Mouse (Mus musculus) limb, embryonic 10.5 days (tissue): ENCODE measurements around the gene Phf11d. TPM values are rescaled to one million over a fixed set of nuclear protein-coding genes. Genes with fewer than 3 reads are reported as not detected.
"Not testable (repeated sequence)": the region's sequence is repeated elsewhere in the genome, so short reads cannot be mapped to it uniquely, and the experiment has no call there.

ENCODE experiments used
- DNase-seq: peaks from one replicate; pipeline ENCODE4 v3.0.0-alpha.2; 2017; ENCODE audit warnings: low spot score
- H3K27ac ChIP-seq: fragments of 300-500 bp; sonication (generic); 2 replicates; pipeline ENCODE4 v1.5.1; 2016; ENCODE audit warnings: mild to moderate bottlenecking
- H3K27me3 ChIP-seq: fragments of 300-500 bp; sonication (generic); 2 replicates; pipeline ENCODE4 v1.6.1; 2016; ENCODE audit warnings: low read depth, mild to moderate bottlenecking; ENCODE audit not compliant: poor library complexity, severe bottlenecking
- H3K36me3 ChIP-seq: fragments of 300-500 bp; sonication (generic); 2 replicates; pipeline ENCODE4 v1.6.1; 2016; ENCODE audit warnings: mild to moderate bottlenecking, moderate library complexity
- H3K4me1 ChIP-seq: fragments of 300-500 bp; sonication (generic); 2 replicates; pipeline ENCODE4 v1.6.1; 2016
- H3K4me3 ChIP-seq: fragments of 300-500 bp; sonication (generic); 2 replicates; pipeline ENCODE4 v1.5.1; 2016; ENCODE audit warnings: mild to moderate bottlenecking, moderate library complexity
- H3K9me3 ChIP-seq: fragments of 300-500 bp; sonication (generic); replicated peaks from 2 replicates; pipeline ENCODE4 v1.6.1; 2016; ENCODE audit warnings: mild to moderate bottlenecking
- WGBS: fragments of 180-500 bp; shearing (Covaris S2); methylation state at CpG from one replicate; pipeline ENCODE4 v1.1.7; 2016; 5-methylcytosine and 5-hydroxymethylcytosine counted together
- polyA plus RNA-seq: library from polyadenylated mRNA; unstranded; fragments of >200 nt; fragmentation: Nextera tagmentation; extraction: Ambion mirVana; gene quantifications from 2 replicates; pipeline ENCODE4 v1.2.1, GENCODE M21; 2016

Gene Phf11d
- polyA plus RNA-seq, result 0.23 and 0.29 TPM in 2 replicates

DNA sequence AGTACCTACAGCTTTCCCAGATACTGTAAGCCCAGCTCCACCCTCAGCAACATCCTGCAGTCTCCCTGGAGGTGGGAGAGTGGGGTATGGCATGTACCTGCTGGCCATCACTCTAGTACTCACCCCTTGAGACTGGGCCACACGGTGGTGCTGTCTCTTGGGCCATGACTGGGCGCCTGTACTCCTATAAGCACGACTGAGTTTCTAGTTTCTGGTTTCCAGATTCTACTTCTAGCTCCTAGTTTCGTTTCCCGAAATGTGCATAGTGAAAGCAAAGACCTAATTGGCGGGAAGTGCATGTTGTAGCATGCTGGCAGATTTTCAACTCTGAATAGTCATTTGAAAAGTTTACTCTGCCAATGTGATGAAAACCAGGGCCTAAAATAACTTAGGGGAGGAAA, at the start of gene Phf11d:
Gene Phf11d, minus strand, starts transcription at position 227 of the 401 bp plus-strand sequence.
- WGBS, result 85% methylated on average over 6 of the region's 6 CpGs
- Histone ChIP-seq H3K27ac (no peak within 1 kb of the TSS), H3K4me1 (no peaks in the 10 kb centered on the region), H3K9me3 (no peaks in the 10 kb centered on the region), H3K27me3 (no peaks in the 10 kb centered on the region), H3K4me3 (no peak within 1 kb of the TSS), H3K36me3 (no peaks in the 10 kb centered on the region)
- no peak for DNase-seq

DNA sequence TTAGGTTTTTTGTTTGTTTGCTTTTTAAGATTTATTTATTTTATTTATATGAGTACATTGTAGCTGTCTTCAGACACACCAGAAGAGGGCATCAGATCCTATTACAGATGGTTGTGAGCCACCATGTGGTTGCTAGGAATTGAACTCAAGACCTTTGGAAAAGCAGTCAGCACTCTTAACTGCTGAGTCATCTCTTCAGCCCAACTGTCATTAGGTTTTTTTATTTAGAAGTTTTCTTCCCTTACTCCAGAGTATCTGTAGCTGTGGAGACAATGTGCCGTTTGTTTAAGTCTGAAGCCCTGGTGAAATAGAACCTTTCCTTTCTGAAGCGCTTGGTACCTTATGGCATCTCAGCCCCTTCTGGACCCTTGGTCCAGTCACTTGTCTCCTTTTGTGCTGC, 49.7 kb upstream of the Phf11d start:
- not testable (repeated sequence) for H3K27me3 ChIP-seq, DNase-seq, H3K9me3 ChIP-seq, H3K27ac ChIP-seq, H3K4me3 ChIP-seq, H3K4me1 ChIP-seq
- H3K36me3 ChIP-seq, result peaks cover 62% of the 10 kb centered on the region
- WGBS, result 96% methylated on average over 2 of the region's 2 CpGs

DNA sequence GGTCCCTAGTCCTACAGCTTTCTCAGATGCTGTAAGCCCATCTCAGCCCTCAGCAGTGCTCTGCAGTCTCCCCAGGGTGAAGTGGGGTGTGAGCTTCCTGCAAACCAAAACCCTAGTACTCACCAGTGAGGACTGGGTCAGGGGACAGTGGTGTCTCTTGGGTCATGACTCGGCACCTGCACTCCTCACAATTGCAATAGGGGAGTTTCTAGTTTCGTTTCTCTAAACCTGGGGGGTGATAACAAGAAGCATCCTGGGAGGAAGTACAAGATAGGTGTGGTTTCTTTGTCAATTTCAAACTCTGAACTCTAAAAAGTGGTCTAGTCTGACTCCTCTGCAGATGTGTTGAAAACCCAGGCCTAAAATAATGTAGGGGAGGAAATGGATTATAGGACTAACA, 31.7 kb upstream of the Phf11d start:
- Histone ChIP-seq H3K9me3 (no peaks in the 10 kb centered on the region), H3K36me3 (peaks cover 8% of the 10 kb centered on the region; the same call in 1 of the 2 replicates), H3K27me3 (no peaks in the 10 kb centered on the region), H3K27ac (no peak overlapping the region), H3K4me1 (no peaks in the 10 kb centered on the region), H3K4me3 (no peak overlapping the region)
- DNase-seq, result no peak
- WGBS, result 91% methylated on average over 2 of the region's 2 CpGs

DNA sequence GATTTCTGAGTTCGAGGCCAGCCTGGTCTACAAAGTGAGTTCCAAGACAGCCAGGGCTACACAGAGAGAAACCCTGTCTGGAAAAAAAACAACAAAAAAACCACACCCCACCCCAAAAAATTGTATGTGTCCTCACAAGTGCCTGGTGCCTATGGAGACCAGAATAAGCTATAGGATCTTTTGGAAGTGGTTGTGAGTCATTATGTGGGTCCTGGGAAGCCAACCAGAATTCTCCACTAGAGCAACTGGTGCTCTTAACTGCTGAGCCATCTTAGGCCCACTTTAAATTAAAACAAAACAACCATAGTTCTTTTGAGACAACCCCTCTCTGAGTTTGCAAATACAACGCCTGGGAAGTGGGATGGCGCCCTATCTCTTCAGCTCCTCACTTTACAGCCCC, 30.0 kb upstream of the Phf11d start, which contains the start of gene Phf11c:
Gene Phf11c, minus strand, starts transcription at position 101 of the 400 bp plus-strand sequence.
- Histone ChIP-seq H3K9me3 (no peaks in the 10 kb centered on the region), H3K36me3 (0 out of 2 replicates have a peak, but pooled peaks cover 3% of the 10 kb centered on the region), H3K4me3 (no peak within 1 kb of the TSS), H3K27me3 (no peaks in the 10 kb centered on the region), H3K27ac (no peak within 1 kb of the TSS), H3K4me1 (no peaks in the 10 kb centered on the region)
- WGBS, result 93% methylated on average over 3 of the region's 3 CpGs
- no peak for DNase-seq

DNA sequence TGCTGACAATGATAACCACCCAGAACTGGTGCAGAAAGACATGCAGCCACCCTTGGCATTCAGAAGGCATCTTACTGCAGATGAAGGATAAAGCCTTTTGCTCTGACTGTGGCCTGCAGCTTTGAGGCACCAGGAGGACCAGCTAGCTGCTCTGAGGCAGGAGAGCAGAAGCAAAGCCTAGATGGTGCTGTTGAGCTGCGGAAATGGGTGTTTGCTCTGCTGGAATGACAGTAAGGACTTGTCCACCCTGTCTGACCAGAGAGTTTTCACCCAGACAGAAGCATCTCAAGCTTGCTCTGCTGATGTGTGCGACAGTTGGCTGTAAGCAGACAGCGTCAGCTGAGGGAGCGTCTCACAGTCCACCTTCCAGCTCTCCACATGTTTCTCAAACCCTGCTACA, 24.9 kb upstream of the Phf11d start:
- H3K4me3 ChIP-seq, DNase-seq, H3K36me3 ChIP-seq, H3K27me3 ChIP-seq, H3K9me3 ChIP-seq, H3K4me1 ChIP-seq, H3K27ac ChIP-seq: not testable (repeated sequence)
- WGBS, result 80% methylated on average over 4 of the region's 4 CpGs

DNA sequence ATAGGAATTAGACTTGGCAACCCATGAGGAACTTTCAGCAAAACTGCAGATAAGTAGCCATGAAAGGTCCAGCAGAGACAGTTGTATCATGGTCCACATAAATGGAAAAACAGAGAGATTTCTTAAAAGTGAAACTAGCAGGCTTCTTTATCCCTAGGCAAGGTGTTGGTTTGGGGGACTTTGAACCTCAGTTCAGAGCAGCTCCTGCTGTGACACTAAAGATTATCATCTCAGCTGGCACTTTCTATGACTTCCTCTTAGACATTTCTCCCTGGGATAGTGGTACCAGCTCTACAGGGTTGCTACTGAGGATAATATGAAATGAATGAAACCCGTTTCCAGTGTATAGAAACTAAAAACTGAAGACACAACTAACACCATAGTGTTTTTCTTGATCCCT, 24.3 kb upstream of the Phf11d start:
- Histone ChIP-seq H3K4me1 (no peaks in the 10 kb centered on the region), H3K36me3 (no peaks in the 10 kb centered on the region), H3K4me3 (no peak overlapping the region), H3K27me3 (no peaks in the 10 kb centered on the region), H3K27ac (no peak overlapping the region), H3K9me3 (no peaks in the 10 kb centered on the region)
- no peak for DNase-seq
- 71% methylated on average over 1 of the region's 1 CpGs for WGBS

DNA sequence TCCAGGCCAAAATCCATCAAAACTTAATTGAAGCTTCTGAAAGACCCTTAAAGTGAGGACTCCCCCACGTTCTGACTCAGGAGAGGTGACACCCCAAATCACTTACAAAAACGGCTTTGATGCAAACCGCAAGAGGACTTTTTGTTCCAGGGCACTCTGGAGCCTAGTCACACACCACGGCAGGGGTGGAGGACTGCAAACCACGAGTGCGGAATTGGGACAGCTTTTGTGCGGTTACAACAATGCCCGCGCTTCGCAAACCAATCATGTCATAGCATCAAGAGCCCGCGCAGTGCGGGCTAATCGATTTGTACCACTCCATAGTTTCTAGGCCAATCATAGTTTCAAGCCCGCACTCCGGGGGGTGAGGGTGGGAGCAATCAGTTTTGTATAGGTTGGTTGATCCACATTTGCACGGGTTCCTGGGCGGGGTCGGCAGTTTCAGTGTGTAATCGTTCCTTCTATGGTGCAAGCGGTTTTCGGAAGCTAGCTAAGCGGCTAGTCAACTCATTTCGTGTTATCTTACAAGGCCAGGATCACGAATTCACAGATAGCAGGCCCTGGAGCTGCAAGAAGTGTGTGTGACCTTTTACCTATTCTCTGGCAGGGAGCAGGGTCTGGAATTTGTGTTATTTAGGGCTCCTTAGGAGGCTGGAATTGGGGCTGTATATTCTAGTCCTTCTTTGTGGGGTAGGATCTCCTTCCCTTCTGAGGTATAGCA, 5.2 kb upstream of the Phf11d start:
- Histone ChIP-seq H3K36me3 (no peaks in the 10 kb centered on the region), H3K4me1 (no peaks in the 10 kb centered on the region), H3K27me3 (no peaks in the 10 kb centered on the region), H3K4me3 (no peak overlapping the region), H3K27ac (no peak overlapping the region), H3K9me3 (no peaks in the 10 kb centered on the region)
- 93% methylated on average over 25 of the region's 25 CpGs for WGBS
- no peak for DNase-seq

DNA sequence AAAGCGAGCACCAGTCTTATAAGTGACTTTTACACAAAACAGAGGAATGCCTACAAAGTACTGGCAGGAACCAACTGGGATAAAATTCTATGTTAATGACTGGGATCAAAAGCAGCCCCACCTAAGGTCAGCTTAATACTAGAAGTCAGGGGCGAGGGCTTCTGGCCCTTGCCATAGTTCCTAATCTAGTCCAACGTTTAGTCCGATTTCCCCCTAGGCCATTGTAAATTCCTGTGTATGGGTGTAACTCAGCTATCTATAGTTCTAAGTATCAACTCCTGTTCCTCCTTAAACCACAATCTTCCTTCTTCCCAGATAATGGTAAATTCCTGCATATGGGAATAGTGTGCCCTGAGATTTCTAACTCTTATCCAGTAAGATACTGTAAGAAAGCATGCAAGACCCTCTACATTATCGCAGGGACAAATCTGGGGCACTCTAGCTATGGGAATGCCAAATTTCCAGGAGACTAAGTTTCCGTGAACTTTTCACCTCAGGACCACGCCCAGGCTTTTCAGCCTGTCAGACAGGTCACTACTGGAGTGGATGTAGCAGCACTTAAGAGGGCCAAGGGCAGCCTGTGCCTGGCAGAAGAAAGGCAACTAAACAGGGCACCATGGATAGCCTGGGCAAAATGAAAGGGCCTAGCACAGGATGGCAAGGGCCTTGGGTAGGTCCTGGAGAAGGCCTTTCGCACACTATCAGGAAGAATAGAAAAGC, 1.3 kb upstream of the Phf11d start:
- no peaks in the 10 kb centered on the region for H3K4me1 ChIP-seq
- H3K27me3 ChIP-seq, result no peaks in the 10 kb centered on the region
- DNase-seq, result no peak
- no peak overlapping the region for H3K27ac ChIP-seq
- WGBS, result 86% methylated on average over 8 of the region's 8 CpGs
- no peaks in the 10 kb centered on the region for H3K9me3 ChIP-seq
- H3K36me3 ChIP-seq, result no peaks in the 10 kb centered on the region
- no peak overlapping the region for H3K4me3 ChIP-seq

DNA sequence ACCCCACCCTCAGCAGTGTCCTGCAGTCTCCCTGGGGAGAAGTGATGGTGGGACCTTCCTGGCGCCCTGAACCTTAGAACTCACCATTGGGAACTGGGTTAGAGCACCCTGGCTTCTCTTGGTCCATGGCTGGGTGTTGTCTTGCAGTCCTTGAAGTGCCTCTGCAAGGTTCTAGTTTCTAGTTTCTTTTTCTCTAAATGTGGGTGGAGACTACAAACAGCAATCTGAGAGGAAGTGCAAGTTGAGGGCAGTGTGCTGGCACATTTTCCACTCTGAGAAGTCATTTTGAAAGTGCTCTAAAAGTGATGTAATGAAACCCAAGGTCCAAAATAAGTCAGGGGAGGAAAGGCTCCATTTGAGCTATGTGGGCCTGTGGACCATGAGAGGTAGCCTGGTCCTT, 24.1 kb downstream of the Phf11d start, which contains the start of gene Phf11b:
Gene Phf11b, minus strand, starts transcription at position 163 of the 400 bp plus-strand sequence.
- 66% methylated on average over 1 of the region's 1 CpGs for WGBS
- DNase-seq, result not testable (repeated sequence)

DNA sequence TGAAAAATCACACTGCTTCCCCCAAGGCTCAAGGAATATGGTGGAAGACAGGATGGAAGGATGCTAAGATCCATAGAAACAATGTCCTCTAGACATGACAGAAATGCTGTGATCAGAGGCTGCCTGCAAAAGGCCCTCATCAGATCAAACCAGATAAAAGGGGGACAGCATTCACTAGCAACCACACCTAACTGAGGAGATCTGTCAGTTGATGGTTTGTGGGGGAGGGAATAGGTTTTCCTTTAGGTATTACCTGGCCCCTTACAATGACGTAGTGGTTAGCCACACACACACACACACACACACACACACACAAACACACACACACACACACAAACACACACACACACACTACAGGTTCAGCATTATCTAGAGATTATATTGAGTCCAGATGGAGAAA, 25.7 kb downstream of the Phf11d start:
- no peak overlapping the region for H3K27ac ChIP-seq
- no peaks in the 10 kb centered on the region for H3K27me3 ChIP-seq
- H3K9me3 ChIP-seq, result no peaks in the 10 kb centered on the region
- 100% methylated on average over 1 of the region's 1 CpGs for WGBS
- H3K36me3 ChIP-seq, result no peaks in the 10 kb centered on the region
- no peak for DNase-seq
- H3K4me3 ChIP-seq, result no peak overlapping the region
- no peaks in the 10 kb centered on the region for H3K4me1 ChIP-seq

More for the DNA sequence above, 24.1 kb downstream of the Phf11d start, which contains the start of gene Phf11b:
- not testable (repeated sequence) for H3K27ac ChIP-seq, H3K36me3 ChIP-seq, H3K4me1 ChIP-seq, H3K9me3 ChIP-seq, H3K4me3 ChIP-seq, H3K27me3 ChIP-seq

DNA sequence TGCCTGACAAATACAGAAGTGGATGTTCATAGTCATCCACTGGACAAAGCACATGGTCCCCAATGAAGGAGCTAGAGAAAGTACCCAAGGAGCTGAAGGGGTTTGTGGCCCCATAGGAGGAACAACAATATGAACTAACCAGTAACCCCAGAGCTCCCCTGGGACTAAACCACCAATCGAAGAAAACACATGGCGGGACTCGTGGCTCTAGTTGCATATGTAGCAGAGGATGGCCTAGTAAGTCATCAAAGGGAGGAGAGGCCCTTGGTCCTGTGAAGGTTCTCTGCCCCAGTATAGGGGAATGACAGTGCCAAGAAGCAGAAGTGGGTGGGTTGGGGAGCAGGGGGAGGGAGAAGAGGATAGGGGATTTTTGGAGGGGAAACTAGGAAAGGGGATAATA, 29.2 kb downstream of the Phf11d start:
- not testable (repeated sequence) for H3K9me3 ChIP-seq, H3K4me1 ChIP-seq, DNase-seq, H3K36me3 ChIP-seq, H3K27ac ChIP-seq, H3K27me3 ChIP-seq, H3K4me3 ChIP-seq
- WGBS, result 87% methylated on average over 3 of the region's 3 CpGs

DNA sequence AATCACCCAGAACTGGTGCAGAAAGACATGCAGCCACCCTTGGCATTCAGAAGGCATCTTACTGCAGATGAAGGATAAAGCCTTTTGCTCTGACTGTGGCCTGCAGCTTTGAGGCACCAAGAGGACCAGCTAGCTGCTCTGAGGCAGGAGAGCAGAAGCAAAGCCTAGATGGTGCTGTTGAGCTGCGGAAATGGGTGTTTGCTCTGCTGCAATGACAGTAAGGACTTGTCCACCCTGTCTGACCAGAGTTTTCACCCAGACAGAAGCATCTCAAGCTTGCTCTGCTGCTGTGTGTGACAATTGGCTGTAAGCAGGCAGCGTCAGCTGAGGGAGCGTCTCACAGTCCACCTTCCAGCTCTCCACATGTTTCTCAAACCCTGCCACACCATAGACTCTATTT, 34.8 kb downstream of the Phf11d start:
- not testable (repeated sequence) for H3K27me3 ChIP-seq, H3K4me1 ChIP-seq, H3K27ac ChIP-seq, H3K36me3 ChIP-seq, H3K4me3 ChIP-seq, H3K9me3 ChIP-seq
- peak; percentile 28 for DNase-seq
- WGBS, result 55% methylated on average over 3 of the region's 3 CpGs

DNA sequence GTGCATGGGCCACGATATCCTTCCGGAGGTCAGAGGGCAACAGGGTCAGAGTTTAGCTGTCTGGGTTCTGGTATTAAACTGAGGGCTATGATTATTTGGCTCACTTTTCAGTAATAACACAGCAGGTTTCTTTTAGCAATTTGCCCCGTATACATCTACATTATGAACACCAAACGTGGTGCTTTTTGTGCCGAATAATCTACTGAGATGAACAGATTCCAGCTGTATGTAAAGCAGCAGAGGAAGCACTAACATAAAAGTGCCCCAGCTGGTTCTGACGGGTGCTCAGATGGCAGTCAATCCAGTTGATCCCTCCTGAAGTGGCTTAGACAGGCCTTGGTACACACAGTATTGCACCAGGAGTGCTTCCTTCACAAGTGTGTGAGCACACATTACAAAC, 45.3 kb downstream of the Phf11d start:
- not testable (repeated sequence) for H3K4me3 ChIP-seq, H3K9me3 ChIP-seq, H3K27me3 ChIP-seq, H3K4me1 ChIP-seq, H3K27ac ChIP-seq, DNase-seq, H3K36me3 ChIP-seq
- WGBS, result 87% methylated on average over 6 of the region's 6 CpGs
